Mouse (Mus musculus) forebrain, embryonic 14.5 days (tissue): ENCODE measurements around the gene Prrt3. TPM values are rescaled to one million over a fixed set of nuclear protein-coding genes. Genes with fewer than 3 reads are reported as not detected.

Source experiments
- ATAC-seq: fragments of 200-750 bp; cut with Nextera tagmentation; 2 replicates; pipeline ENCODE4 v1.8.0; 2017; ENCODE audit warnings: mild to moderate bottlenecking, moderate library complexity
- DNase-seq: peaks from one replicate; pipeline ENCODE4 v3.0.0-alpha.2; 2015; ENCODE audit warnings: low spot score
- H3K27ac ChIP-seq: fragments of 300-500 bp; sonication (generic); 2 replicates; pipeline ENCODE4 v1.5.1; 2014; ENCODE audit warnings: low read depth, mild to moderate bottlenecking, control low read depth, low read length, moderate library complexity
- H3K27me3 ChIP-seq: fragments of 300-500 bp; sonication (generic); replicated peaks from 2 replicates; pipeline ENCODE4 v1.6.1; 2014; ENCODE audit warnings: low read length, control low read depth, mixed read lengths; ENCODE audit not compliant: control insufficient read depth, insufficient read depth
- H3K36me3 ChIP-seq: fragments of 300-500 bp; sonication (generic); 2 replicates; pipeline ENCODE4 v1.6.1; 2014; ENCODE audit warnings: low read length, control low read depth; ENCODE audit not compliant: control insufficient read depth, insufficient read depth
- H3K4me1 ChIP-seq: fragments of 300-500 bp; sonication (generic); 2 replicates; pipeline ENCODE4 v1.6.1; 2014; ENCODE audit warnings: antibody characterized with exemption, low read length, control low read depth; ENCODE audit not compliant: control insufficient read depth, insufficient read depth
- H3K4me2 ChIP-seq: fragments of 300-500 bp; sonication (generic); 2 replicates; pipeline ENCODE4 v1.6.1; 2014; ENCODE audit warnings: mild to moderate bottlenecking, control low read depth, low read length
- H3K4me3 ChIP-seq: fragments of 300-500 bp; sonication (generic); 2 replicates; pipeline ENCODE4 v1.5.1; 2014; ENCODE audit warnings: low read depth, low read length, control low read depth
- H3K9ac ChIP-seq: fragments of 300-500 bp; sonication (generic); 2 replicates; pipeline ENCODE4 v1.6.1; 2014; ENCODE audit warnings: mild to moderate bottlenecking, low read length, control low read depth, moderate library complexity
- H3K9me3 ChIP-seq: fragments of 300-500 bp; sonication (generic); replicated peaks from 2 replicates; pipeline ENCODE4 v1.6.1; 2016; ENCODE audit warnings: low read length, control low read depth, mixed read lengths; ENCODE audit not compliant: control insufficient read depth
- whole genome bisulfite sequencing: fragments of 180-500 bp; shearing (Covaris S2); extraction: QIAGEN DNeasy Blood & Tissue Kit; methylation state at CpG from one replicate; pipeline ENCODE4 v1.1.7; 2014; 5-methylcytosine and 5-hydroxymethylcytosine counted together
- polyA plus RNA-seq: library from polyadenylated mRNA; unstranded; fragments of >200 nt; fragmentation: Nextera tagmentation; extraction: Ambion mirVana; gene quantifications from 2 replicates; pipeline ENCODE4 v1.2.1, GENCODE M21; 2014

Prrt3 gene
- polyA plus RNA-seq, 1 experiment from 2014 or later: 3.2 TPM

DNA sequence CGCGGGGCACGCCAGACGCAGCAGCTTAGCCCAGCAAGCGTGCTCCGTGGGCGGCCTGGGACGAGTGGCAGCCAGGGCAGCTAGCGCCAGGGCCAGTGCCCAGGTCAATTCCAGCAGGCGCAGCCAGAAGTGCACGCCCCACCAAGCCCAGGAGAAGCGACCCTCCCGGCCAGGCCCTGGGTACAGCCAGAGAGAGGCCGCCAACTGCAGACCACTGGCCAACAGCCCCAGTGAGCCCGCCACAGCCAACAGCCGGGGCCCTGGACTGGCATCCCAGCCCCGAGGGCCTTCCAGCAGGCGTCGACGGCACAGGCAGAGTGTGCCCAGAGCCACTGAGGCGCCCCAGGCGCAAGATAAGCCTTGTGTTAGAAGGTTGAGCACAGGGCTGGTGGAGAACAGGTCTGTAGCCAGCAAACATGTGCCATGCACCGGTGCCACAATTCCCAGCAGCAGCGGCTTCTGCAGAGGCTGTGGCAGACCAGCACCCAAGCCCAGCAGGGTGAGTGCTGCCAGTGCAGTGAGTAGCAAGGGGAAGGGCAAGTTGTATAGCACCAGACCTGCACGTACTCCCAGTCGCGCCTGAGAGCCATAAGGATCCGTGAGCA lies 6.6 kb downstream of the Prrt3 start:
- H3K9ac ChIP-seq: peak overlapping the region; percentile 32; the same call in 1 of the 2 replicates
- peak overlapping the region; percentile 54 for H3K4me2 ChIP-seq
- no peak overlapping the region for H3K27ac ChIP-seq
- no peaks in the 10 kb centered on the region for H3K27me3 ChIP-seq
- 69% methylated on average over 28 of the region's 28 CpGs for WGBS
- ATAC-seq: no peak
- H3K4me3 ChIP-seq: peak overlapping the region; percentile 32; the same call in 1 of the 2 replicates
- no peak for DNase-seq
- peaks cover 2% of the 10 kb centered on the region; the same call in 1 of the 2 replicates for H3K4me1 ChIP-seq
- H3K9me3 ChIP-seq: no peaks in the 10 kb centered on the region
- H3K36me3 ChIP-seq: peaks cover 20% of the 10 kb centered on the region

DNA sequence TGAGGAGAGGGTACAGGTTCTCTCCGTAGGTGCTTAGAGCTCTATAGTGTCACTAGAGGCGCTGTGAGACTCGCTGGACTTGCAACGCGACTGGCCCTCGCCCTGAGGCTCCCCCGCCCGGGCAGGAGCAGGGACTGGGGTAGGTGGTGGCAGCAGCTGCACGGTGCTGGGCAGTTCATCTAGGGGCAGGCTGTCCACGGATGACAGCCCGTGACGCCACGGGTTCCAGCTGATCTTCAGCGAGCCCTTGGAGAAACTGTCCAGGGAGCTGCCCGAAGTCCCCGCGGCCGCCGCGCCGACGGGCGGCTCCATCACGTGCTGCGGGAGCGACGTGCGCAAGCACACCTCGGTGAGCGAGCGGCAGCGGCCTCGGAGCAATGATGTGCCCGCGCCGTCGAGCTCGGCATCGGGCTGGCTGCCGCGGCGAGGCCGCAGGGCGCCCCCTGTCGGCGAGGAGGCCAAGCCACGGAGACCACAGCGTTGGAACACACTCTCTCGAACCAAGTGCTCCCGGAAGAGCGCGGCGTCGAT lies 7.4 kb downstream of the Prrt3 start:
- Histone ChIP-seq H3K9me3 (no peaks in the 10 kb centered on the region), H3K27ac (0 out of 2 replicates have a peak overlapping the region, but pooled peaks have one; percentile 33), H3K4me3 (peak overlapping the region; percentile 32), H3K36me3 (peaks cover 29% of the 10 kb centered on the region), H3K9ac (peak overlapping the region; percentile 52), H3K4me2 (peak overlapping the region; percentile 54), H3K27me3 (no peaks in the 10 kb centered on the region), H3K4me1 (peaks cover 2% of the 10 kb centered on the region; the same call in 1 of the 2 replicates)
- ATAC-seq: peak; percentile 84
- 1% methylated on average over 53 of the region's 54 CpGs for whole genome bisulfite sequencing
- DNase-seq: peak; percentile 73

DNA sequence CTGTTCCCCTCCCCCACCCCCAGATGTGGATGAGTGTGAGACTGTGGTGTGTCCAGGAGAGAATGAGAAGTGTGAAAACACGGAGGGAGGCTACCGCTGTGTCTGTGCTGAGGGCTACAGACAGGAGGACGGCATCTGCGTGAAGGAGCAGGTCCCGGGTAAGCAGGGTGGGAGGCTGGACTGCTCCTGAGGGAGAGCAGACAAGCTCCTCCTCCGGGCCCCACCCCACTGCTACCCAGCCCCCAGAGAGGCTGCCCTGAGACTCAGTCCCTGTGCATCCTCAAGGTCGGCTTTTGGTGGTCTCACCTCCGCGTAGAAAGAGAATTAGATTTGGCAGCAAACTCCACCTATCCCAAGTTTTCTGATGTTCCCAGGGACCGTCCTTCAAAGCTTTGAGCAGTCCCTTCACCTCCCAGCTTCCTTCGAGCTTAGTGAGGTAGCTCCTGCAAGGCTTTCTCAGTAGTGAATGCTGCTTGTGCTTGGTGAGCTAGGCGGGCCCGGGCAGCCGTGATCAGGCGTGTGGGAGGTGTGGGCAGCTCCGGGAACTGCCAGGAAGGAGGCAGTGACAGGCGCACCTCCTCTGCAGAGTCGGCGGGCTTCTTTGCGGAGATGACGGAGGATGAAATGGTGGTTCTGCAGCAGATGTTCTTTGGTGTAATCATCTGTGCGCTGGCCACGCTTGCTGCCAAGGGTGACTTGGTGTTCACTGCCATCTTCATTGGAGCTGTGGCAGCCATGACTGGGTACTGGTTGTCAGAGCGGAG lies 9.4 kb downstream of the Prrt3 start:
- H3K36me3 ChIP-seq: peaks cover 44% of the 10 kb centered on the region
- WGBS: 77% methylated on average over 24 of the region's 24 CpGs
- no peaks in the 10 kb centered on the region for H3K27me3 ChIP-seq
- no peak overlapping the region for H3K4me2 ChIP-seq
- H3K9me3 ChIP-seq: no peaks in the 10 kb centered on the region
- peaks cover 2% of the 10 kb centered on the region; the same call in 1 of the 2 replicates for H3K4me1 ChIP-seq
- no peak overlapping the region for H3K27ac ChIP-seq
- H3K4me3 ChIP-seq: no peak overlapping the region
- H3K9ac ChIP-seq: no peak overlapping the region
- DNase-seq: no peak
- no peak for ATAC-seq

DNA sequence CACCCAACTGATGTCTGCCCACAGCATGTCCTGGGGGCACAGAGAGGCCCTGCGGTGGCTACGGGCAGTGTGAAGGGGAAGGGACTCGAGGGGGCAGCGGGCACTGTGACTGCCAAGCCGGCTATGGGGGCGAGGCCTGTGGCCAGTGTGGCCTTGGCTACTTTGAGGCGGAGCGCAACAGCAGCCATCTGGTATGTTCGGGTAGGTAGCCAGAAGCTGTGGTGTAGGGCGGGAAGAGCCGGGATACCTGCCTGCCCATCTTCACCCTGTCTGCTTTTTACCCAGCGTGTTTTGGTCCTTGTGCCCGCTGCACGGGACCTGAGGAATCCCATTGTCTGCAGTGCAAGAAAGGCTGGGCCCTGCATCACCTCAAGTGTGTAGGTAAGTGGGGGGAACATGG lies 12.3 kb downstream of the Prrt3 start:
- H3K4me3 ChIP-seq: no peak overlapping the region
- no peaks in the 10 kb centered on the region; the same call in 1 of the 2 replicates for H3K4me1 ChIP-seq
- no peaks in the 10 kb centered on the region for H3K9me3 ChIP-seq
- peaks cover 50% of the 10 kb centered on the region for H3K36me3 ChIP-seq
- no peak for DNase-seq
- no peak overlapping the region for H3K27ac ChIP-seq
- H3K4me2 ChIP-seq: no peak overlapping the region
- H3K27me3 ChIP-seq: no peaks in the 10 kb centered on the region
- WGBS: 95% methylated on average over 14 of the region's 14 CpGs
- no peak for ATAC-seq
- no peak overlapping the region for H3K9ac ChIP-seq

DNA sequence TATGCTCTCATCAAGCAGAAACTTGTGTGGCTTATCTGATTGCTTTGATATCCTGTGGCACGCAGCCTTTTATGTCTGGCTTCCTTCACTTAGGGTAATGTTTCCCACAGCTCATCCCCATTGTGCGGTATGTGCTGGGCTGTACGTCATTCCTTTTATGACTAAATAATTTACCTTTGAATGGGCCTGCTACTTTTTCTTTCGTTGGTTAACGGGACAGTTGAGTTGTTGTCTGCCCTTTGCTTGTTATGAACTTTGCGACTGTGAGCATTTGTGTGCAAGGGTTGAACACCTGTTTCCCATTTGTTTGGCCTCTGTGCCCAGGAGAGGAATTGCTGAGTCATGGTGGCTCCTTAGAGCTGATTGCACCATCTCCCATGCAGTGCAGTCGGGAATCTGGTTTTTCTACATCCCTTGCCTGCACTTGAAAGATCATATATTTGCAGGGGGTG lies 14.6 kb downstream of the Prrt3 start:
- no peak overlapping the region for H3K4me2 ChIP-seq
- no peak overlapping the region for H3K9ac ChIP-seq
- no peaks in the 10 kb centered on the region for H3K27me3 ChIP-seq
- H3K9me3 ChIP-seq: no peaks in the 10 kb centered on the region
- H3K4me3 ChIP-seq: no peak overlapping the region
- 52% methylated on average over 7 of the region's 7 CpGs for WGBS
- H3K4me1 ChIP-seq: peaks cover 7% of the 10 kb centered on the region
- DNase-seq (no peak), ATAC-seq (no peak)
- H3K27ac ChIP-seq: no peak overlapping the region
- H3K36me3 ChIP-seq: peaks cover 44% of the 10 kb centered on the region

DNA sequence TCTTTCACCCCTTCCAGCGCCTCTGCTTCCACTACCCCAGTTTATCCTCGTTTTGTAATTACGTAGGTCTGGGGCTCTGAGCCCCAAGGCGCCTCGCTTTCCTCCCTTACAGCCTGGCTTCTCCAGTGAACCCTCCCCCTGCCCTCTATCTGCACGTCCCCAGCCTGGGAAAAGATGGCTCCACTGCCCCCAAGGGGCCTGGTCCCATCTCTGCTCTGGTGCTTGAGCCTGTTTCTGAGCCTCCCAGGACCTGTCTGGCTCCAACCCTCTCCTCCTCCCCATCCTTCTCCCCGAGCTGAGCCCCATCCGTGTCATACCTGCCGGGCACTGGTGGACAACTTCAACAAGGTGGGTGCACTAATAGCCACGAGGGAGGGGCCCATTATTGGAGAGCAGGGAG lies 18.0 kb downstream of the Prrt3 start:
- no peaks in the 10 kb centered on the region for H3K9me3 ChIP-seq
- peaks cover 17% of the 10 kb centered on the region for H3K36me3 ChIP-seq
- no peaks in the 10 kb centered on the region for H3K27me3 ChIP-seq
- peak overlapping the region; percentile 70 for H3K4me3 ChIP-seq
- peak overlapping the region; percentile 85 for H3K27ac ChIP-seq
- H3K4me2 ChIP-seq: peak overlapping the region; percentile 76
- peak overlapping the region; percentile 75 for H3K9ac ChIP-seq
- H3K4me1 ChIP-seq: peaks cover 7% of the 10 kb centered on the region
- 7% methylated on average over 10 of the region's 10 CpGs for WGBS
- ATAC-seq: peak; percentile 54
- peak; percentile 49 for DNase-seq

DNA sequence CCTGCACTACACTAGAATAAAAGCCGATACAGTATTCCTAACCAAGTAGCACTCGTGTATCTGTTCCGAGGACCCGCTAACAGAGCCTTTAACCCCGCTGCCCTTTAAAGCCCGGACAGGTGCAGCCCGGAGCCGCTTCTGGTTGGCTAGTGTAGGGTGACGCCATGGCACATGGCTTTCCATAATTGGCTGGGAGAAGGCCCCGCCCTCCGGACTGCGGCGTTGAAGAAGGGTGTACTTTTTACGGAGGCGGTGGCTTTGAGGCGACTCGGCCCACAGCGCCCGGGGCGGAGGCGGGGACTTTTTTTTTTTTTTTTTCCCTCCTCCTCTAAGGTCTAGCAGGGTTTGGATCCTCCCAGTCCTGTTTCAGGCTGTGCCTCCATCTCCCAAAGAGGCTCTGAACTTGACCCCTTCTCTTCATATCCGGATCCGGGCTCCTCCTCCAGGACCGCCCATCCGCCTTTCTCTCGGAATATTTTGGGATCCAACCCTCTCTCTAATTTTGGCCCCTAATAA lies 18.6 kb downstream of the Prrt3 start, which contains the start of gene Creld1:
TSS of gene Creld1 (plus strand) at position 198 of the 516 bp plus-strand sequence.
- peak; percentile 97 for ATAC-seq

DNA sequence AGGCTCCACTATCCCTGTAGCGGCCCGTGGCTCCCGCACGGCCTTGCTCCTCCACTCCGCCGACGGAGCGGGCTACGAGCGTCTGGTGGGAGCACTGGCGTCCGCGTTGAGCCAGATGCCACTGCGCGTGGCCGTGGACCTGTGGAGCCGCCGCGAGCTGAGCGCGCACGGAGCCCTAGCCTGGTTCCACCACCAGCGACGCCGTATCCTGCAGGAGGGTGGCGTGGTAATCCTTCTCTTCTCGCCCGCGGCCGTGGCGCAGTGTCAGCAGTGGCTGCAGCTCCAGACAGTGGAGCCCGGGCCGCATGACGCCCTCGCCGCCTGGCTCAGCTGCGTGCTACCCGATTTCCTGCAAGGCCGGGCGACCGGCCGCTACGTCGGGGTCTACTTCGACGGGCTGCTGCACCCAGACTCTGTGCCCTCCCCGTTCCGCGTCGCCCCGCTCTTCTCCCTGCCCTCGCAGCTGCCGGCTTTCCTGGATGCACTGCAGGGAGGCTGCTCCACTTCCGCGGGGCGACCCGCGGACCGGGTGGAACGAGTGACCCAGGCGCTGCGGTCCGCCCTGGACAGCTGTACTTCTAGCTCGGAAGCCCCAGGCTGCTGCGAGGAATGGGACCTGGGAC lies 19.1 kb downstream of the Prrt3 start:
- peak; percentile 51 for DNase-seq
- Histone ChIP-seq H3K4me1 (peaks cover 7% of the 10 kb centered on the region), H3K9me3 (no peaks in the 10 kb centered on the region), H3K27me3 (no peaks in the 10 kb centered on the region), H3K4me3 (peak overlapping the region; percentile 70), H3K27ac (peak overlapping the region; percentile 85), H3K36me3 (0 out of 2 replicates have a peak, but pooled peaks cover 6% of the 10 kb centered on the region), H3K9ac (peak overlapping the region; percentile 75), H3K4me2 (peak overlapping the region; percentile 76)
- peak; percentile 52 for ATAC-seq
- under 1% methylated on average over 65 of the region's 65 CpGs for WGBS

More for the DNA sequence above, 18.6 kb downstream of the Prrt3 start, which contains the start of gene Creld1:
- H3K36me3 ChIP-seq: peaks cover 11% of the 10 kb centered on the region
- H3K4me2 ChIP-seq: peak within 1 kb of the TSS; percentile 76
- peak within 1 kb of the TSS; percentile 75 for H3K9ac ChIP-seq
- peak within 1 kb of the TSS; percentile 70 for H3K4me3 ChIP-seq
- H3K4me1 ChIP-seq: peaks cover 7% of the 10 kb centered on the region
- peak within 1 kb of the TSS; percentile 85 for H3K27ac ChIP-seq
- no peaks in the 10 kb centered on the region for H3K9me3 ChIP-seq
- peak; percentile 97 for DNase-seq
- no peaks in the 10 kb centered on the region for H3K27me3 ChIP-seq
- WGBS: 0% methylated on average over 26 of the region's 26 CpGs
